30 mouse cellular contexts compared by ENCODE assay signal in the genomic region with DNA sequence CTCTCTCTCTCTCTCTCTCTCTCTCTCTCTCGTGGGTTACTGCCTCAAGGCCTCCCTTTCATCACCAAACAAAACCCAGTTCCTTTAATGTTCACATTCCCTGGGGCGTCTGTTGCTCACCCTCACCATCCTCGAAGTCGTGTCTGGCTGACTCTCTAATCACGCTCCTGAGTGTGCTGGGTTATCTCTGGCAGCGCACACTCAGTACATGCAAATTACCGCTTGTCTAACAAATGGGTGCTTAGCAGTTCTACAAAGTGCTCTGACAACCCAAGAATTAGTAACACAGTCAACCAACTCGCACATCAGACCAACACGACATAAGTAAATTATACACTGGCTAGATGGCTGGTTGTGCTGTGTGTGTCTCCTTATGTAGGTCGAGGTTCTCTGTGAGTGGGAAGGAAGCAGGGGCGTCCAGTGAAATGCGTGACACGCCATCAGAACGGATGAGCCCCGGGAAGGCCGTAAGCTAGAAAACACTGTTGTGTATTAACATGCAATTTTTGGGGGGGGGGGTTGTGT. TPM values are rescaled to one million over a fixed set of nuclear protein-coding genes. Genes with fewer than 3 reads are reported as not detected.
DNase-seq lines count a peak whose midpoint lies in the region; ATAC-seq lines count a peak whose summit lies in the region.
"Had no signal": no experiment of that assay in that cellular context is flagged by ENCODE, and none has a peak within 500 bp of the region (broad histone marks: within the 10 kb centered on the region; RNA-seq: fewer than 3 reads in every experiment).

No protein-coding gene starts in this region.

- H3K36me3 ChIP-seq in midbrain, embryonic 14.5 days (ENCODE audit: control insufficient read depth, insufficient read depth, low read length) = no peaks in the 10 kb centered on the region
- H3K36me3 ChIP-seq: embryonic facial prominence, embryonic 12.5 days; heart, embryonic 15.5 days; limb, embryonic 15.5 days; neural tube, embryonic 13.5 days had no signal

- 62% methylated on average over 16 of the region's 16 CpGs for WGBS in midbrain, embryonic 14.5 days

- peak; percentile 8 for DNase-seq in left cerebral cortex, adult 11 months (ENCODE audit: low spot score)
- no peak for DNase-seq in left cerebral cortex, postnatal 4 days
- DNase-seq in retina, postnatal 1 day = peak; percentile 41
- DNase-seq in retina, embryonic 14.5 days (ENCODE audit: low spot score) = no peak
- DNase-seq in midbrain, embryonic 14.5 days = peak; percentile 42
- DNase-seq in testis, postnatal 10 days (ENCODE audit: low spot score) = no peak
- DNase-seq in embryo, embryonic 11 days = no peak
- DNase-seq: adrenal gland, adult 2 months; cerebellum, adult 18-20 months; cerebellum, postnatal 14 days; gastrocnemius, postnatal 14 days; heart, adult 2 months; heart, postnatal 36 days; kidney, adult 18-20 months; kidney, postnatal 4 days; layer of hippocampus, adult 9-11 months; lung, embryonic 14.5 days; right cerebral cortex, postnatal 25 days; spleen, adult 18-20 months had no signal

- H3K4me1 ChIP-seq in midbrain, embryonic 14.5 days (ENCODE audit: control insufficient read depth, insufficient read depth, low read length) = peaks cover 26% of the 10 kb centered on the region

- H3K4me2 ChIP-seq in midbrain, embryonic 14.5 days (ENCODE audit: low read length) = no peak overlapping the region
- H3K4me2 ChIP-seq: embryonic facial prominence, embryonic 12.5 days; forebrain, embryonic 13.5 days; heart, embryonic 15.5 days; hindbrain, embryonic 14.5 days; limb, embryonic 15.5 days; lung, embryonic 14.5 days; neural tube, embryonic 13.5 days had no signal

- H3K4me3 ChIP-seq in midbrain, embryonic 14.5 days (replicated peaks; ENCODE audit: low read depth, low read length) = no peak overlapping the region
- H3K4me3 ChIP-seq: embryonic facial prominence, embryonic 12.5 days; forebrain, embryonic 13.5 days; heart, adult 2 months; heart, embryonic 15.5 days; left cerebral cortex, adult 2 months; limb, embryonic 15.5 days; megakaryocyte, embryonic 14.5 days; myocyte; neural tube, embryonic 13.5 days had no signal

- 0 out of 2 replicates have a peak overlapping the region, but pooled peaks have one; percentile 26 for H3K27ac ChIP-seq in midbrain, embryonic 14.5 days (replicated peaks; ENCODE audit: low read depth, low read length)
- H3K27ac ChIP-seq: embryonic facial prominence, embryonic 12.5 days; forebrain, embryonic 13.5 days; heart, adult 2 months; heart, embryonic 15.5 days; hindbrain, embryonic 14.5 days; left cerebral cortex, adult 2 months; limb, embryonic 15.5 days; neural tube, embryonic 13.5 days had no signal

- no peak overlapping the region for H3K9ac ChIP-seq in midbrain, embryonic 14.5 days (replicated peaks; ENCODE audit: low read length)
- H3K9ac ChIP-seq: embryonic facial prominence, embryonic 12.5 days; forebrain, embryonic 13.5 days; heart, embryonic 15.5 days; hindbrain, embryonic 14.5 days; limb, embryonic 15.5 days; lung, embryonic 14.5 days; neural tube, embryonic 13.5 days had no signal

- intact Hi-C loops in left cerebral cortex, postnatal 4 days (cut with DNase I) = no loop called here

- no peak for ATAC-seq in midbrain, embryonic 14.5 days (ENCODE audit: low FRiP score, low TSS enrichment)
- ATAC-seq: forebrain, embryonic 13.5 days; inflammation-experienced regulatory T-cells, adult 6 months had no signal

- no peaks in the 10 kb centered on the region for H3K9me3 ChIP-seq in midbrain, embryonic 14.5 days (ENCODE audit: control insufficient read depth, low read length)
- H3K9me3 ChIP-seq: embryonic facial prominence, embryonic 12.5 days; forebrain, embryonic 13.5 days; heart, embryonic 15.5 days; limb, embryonic 15.5 days; megakaryocyte, embryonic 14.5 days; neural tube, embryonic 13.5 days had no signal

- no peaks in the 10 kb centered on the region for H3K27me3 ChIP-seq in midbrain, embryonic 14.5 days (ENCODE audit: control insufficient read depth, insufficient read depth, low read length)
- H3K27me3 ChIP-seq: embryonic facial prominence, embryonic 12.5 days; neural tube, embryonic 13.5 days had no signal

RNA-seq across cellular contexts. Expression of a gene that starts 11.8 kb away (rescaled TPM):
- 10 to 100 TPM; 20.4 to 21.2 TPM for total RNA-seq in left cerebral cortex, postnatal 4 days (2021)
- 21.4 and 26.6 TPM in 2 replicates for polyA plus RNA-seq in midbrain, embryonic 14.5 days (2014; fragmentation: Nextera tagmentation; extraction: Ambion mirVana)
- polyA plus RNA-seq: C2C12, myocyte had no signal

Comparison
In these comparisons a context has a peak if more than half of its experiments do, and no peak if none do; other contexts are left out.
1. DNase-seq: peak in left cerebral cortex, adult 11 months (single experiment), retina, postnatal 1 day (single experiment) and midbrain, embryonic 14.5 days (single experiment); none in left cerebral cortex, postnatal 4 days (single experiment), retina, embryonic 14.5 days (single experiment), testis, postnatal 10 days (single experiment) and embryo, embryonic 11 days (single experiment).